Mouse (Mus musculus): Measurements from ENCODE around the gene Nqo2. TPM values are rescaled to one million over a fixed set of nuclear protein-coding genes. Genes with fewer than 3 reads are reported as not detected.
A peak's percentile ranks its signal among the peaks of the same experiment; 100 is the strongest.
"Not testable (repeated sequence)": the region's sequence is repeated elsewhere in the genome, so short reads cannot be mapped to it uniquely, and the experiment has no call there.

Gene Nqo2
- 26.4 and 29.3 TPM in 2 replicates for polyA plus RNA-seq (2015; fragmentation: Nextera tagmentation; extraction: Ambion mirVana)

GRCm38 (mm10) chr13:33964206-33965046 lies at the start of gene Nqo2:
Gene Nqo2 (plus strand): TSS chr13:33964687.
- WGBS, result 2% methylated on average over 22 of the region's 22 CpGs
- H3K4me3 ChIP-seq (replicated peaks), result peak within 1 kb of the TSS; percentile 59

GRCm38 (mm10) chr13:33921041-33921440 lies 43.4 kb upstream of the Nqo2 start:
- H3K36me3 ChIP-seq, result peaks cover 32% of the 10 kb centered on the region
- WGBS, result 94% methylated on average over 6 of the region's 6 CpGs
- no peak for ATAC-seq (ENCODE audit: insufficient read depth, low FRiP score, low read depth)

More at GRCm38 (mm10) chr13:33964206-33965046, at the start of gene Nqo2:
- Histone ChIP-seq H3K4me2 (peak within 1 kb of the TSS; percentile 66), H3K9me3 (no peaks in the 10 kb centered on the region), H3K9ac (peak within 1 kb of the TSS; percentile 52), H3K36me3 (no peaks in the 10 kb centered on the region), H3K4me1 (0 out of 2 replicates have a peak, but pooled peaks cover 6% of the 10 kb centered on the region), H3K27me3 (replicated peaks) (no peaks in the 10 kb centered on the region), H3K27ac (peak within 1 kb of the TSS; percentile 96)
- ATAC-seq (ENCODE audit: insufficient read depth, low FRiP score, low read depth), result peak; percentile 90

GRCm38 (mm10) chr13:33921699-33922098 lies 42.8 kb upstream of the Nqo2 start:
- no peaks in the 10 kb centered on the region for H3K27me3 ChIP-seq (replicated peaks)
- H3K9ac ChIP-seq, result no peak overlapping the region
- ATAC-seq (ENCODE audit: insufficient read depth, low FRiP score, low read depth), result no peak
- no peak overlapping the region for H3K4me2 ChIP-seq
- no peaks in the 10 kb centered on the region for H3K4me1 ChIP-seq
- WGBS, result 76% methylated on average over 5 of the region's 5 CpGs
- no peak overlapping the region for H3K27ac ChIP-seq
- H3K9me3 ChIP-seq, result no peaks in the 10 kb centered on the region
- peaks cover 32% of the 10 kb centered on the region for H3K36me3 ChIP-seq
- no peak overlapping the region for H3K4me3 ChIP-seq (replicated peaks)

More at GRCm38 (mm10) chr13:33921041-33921440, 43.4 kb upstream of the Nqo2 start:
- H3K27me3 ChIP-seq (replicated peaks), result no peaks in the 10 kb centered on the region
- no peaks in the 10 kb centered on the region for H3K9me3 ChIP-seq
- no peak overlapping the region for H3K9ac ChIP-seq
- no peaks in the 10 kb centered on the region for H3K4me1 ChIP-seq
- H3K27ac ChIP-seq, result no peak overlapping the region
- H3K4me2 ChIP-seq, result no peak overlapping the region
- no peak overlapping the region for H3K4me3 ChIP-seq (replicated peaks)

DNA sequence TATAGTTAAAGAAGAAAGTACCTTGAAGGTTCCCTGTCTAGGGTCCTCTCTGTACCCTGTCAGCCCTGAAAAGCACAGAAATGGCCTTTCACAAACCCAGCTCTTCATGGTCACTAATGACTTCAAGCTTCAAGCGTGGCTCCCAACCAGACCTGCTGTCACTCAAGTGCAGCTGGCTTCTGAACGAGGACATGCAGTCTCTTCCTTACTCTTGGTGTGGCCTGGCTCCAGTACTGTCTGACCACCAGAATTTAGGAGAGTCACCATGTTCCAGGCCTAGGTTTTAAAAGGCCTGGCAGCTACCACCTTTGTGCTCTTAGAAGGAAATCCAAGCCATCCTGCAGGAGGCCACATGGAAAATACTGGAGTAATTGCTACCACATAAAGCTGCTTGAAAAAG lies 34.2 kb upstream of the Nqo2 start:
- no peaks in the 10 kb centered on the region for H3K9me3 ChIP-seq
- 0 out of 2 replicates have a peak, but pooled peaks cover 6% of the 10 kb centered on the region for H3K36me3 ChIP-seq
- H3K9ac ChIP-seq, result no peak overlapping the region
- 82% methylated on average over 2 of the region's 2 CpGs for WGBS
- H3K27ac ChIP-seq, result no peak overlapping the region
- no peaks in the 10 kb centered on the region for H3K27me3 ChIP-seq (replicated peaks)
- no peak overlapping the region for H3K4me3 ChIP-seq (replicated peaks)
- H3K4me1 ChIP-seq, result no peaks in the 10 kb centered on the region
- no peak overlapping the region for H3K4me2 ChIP-seq
- no peak for ATAC-seq (ENCODE audit: insufficient read depth, low FRiP score, low read depth)

GRCm38 (mm10) chr13:33930912-33931311 lies 33.6 kb upstream of the Nqo2 start:
- 70% methylated on average over 3 of the region's 3 CpGs for WGBS
- no peaks in the 10 kb centered on the region for H3K4me1 ChIP-seq
- H3K9me3 ChIP-seq, result no peaks in the 10 kb centered on the region
- no peak overlapping the region for H3K27ac ChIP-seq
- H3K4me2 ChIP-seq, result no peak overlapping the region
- H3K36me3 ChIP-seq, result 0 out of 2 replicates have a peak, but pooled peaks cover 6% of the 10 kb centered on the region
- no peak for ATAC-seq (ENCODE audit: insufficient read depth, low FRiP score, low read depth)
- no peak overlapping the region for H3K9ac ChIP-seq
- H3K4me3 ChIP-seq (replicated peaks), result no peak overlapping the region
- no peaks in the 10 kb centered on the region for H3K27me3 ChIP-seq (replicated peaks)

GRCm38 (mm10) chr13:33934743-33935142 lies 29.7 kb upstream of the Nqo2 start:
- no peaks in the 10 kb centered on the region for H3K4me1 ChIP-seq
- peak overlapping the region; percentile 84 for H3K4me2 ChIP-seq
- no peak for ATAC-seq (ENCODE audit: insufficient read depth, low FRiP score, low read depth)
- H3K9ac ChIP-seq, result no peak overlapping the region
- H3K36me3 ChIP-seq, result 0 out of 2 replicates have a peak, but pooled peaks cover 5% of the 10 kb centered on the region
- peak overlapping the region; percentile 78 for H3K4me3 ChIP-seq (replicated peaks)
- H3K27ac ChIP-seq, result no peak overlapping the region
- 63% methylated on average over 6 of the region's 6 CpGs for WGBS
- H3K9me3 ChIP-seq, result no peaks in the 10 kb centered on the region
- no peaks in the 10 kb centered on the region for H3K27me3 ChIP-seq (replicated peaks)

- H3K9me3 ChIP-seq, result no peaks in the 10 kb centered on the region
- peak overlapping the region; percentile 78 for H3K9ac ChIP-seq
- H3K27ac ChIP-seq, result peak overlapping the region; percentile 73
- no peaks in the 10 kb centered on the region for H3K4me1 ChIP-seq
- peak overlapping the region; percentile 84 for H3K4me2 ChIP-seq
- no peaks in the 10 kb centered on the region for H3K27me3 ChIP-seq (replicated peaks)
- peak overlapping the region; percentile 78 for H3K4me3 ChIP-seq (replicated peaks)
- H3K36me3 ChIP-seq, result no peaks in the 10 kb centered on the region
- ATAC-seq (ENCODE audit: insufficient read depth, low FRiP score, low read depth), result peak; percentile 85
- WGBS, result under 1% methylated on average over 44 of the region's 44 CpGs
Measured at GRCm38 (mm10) chr13:33935465-33936181, 28.9 kb upstream of the Nqo2 start.

- Histone ChIP-seq H3K36me3 (no peaks in the 10 kb centered on the region), H3K27me3 (replicated peaks) (no peaks in the 10 kb centered on the region), H3K4me2 (no peak overlapping the region), H3K9ac (no peak overlapping the region), H3K4me1 (no peaks in the 10 kb centered on the region), H3K27ac (no peak overlapping the region), H3K4me3 (replicated peaks) (no peak overlapping the region), H3K9me3 (no peaks in the 10 kb centered on the region)
- ATAC-seq (ENCODE audit: insufficient read depth, low FRiP score, low read depth), result no peak
- 58% methylated on average over 5 of the region's 5 CpGs for WGBS
Measured at GRCm38 (mm10) chr13:33937151-33937550, 27.3 kb upstream of the Nqo2 start.

DNA sequence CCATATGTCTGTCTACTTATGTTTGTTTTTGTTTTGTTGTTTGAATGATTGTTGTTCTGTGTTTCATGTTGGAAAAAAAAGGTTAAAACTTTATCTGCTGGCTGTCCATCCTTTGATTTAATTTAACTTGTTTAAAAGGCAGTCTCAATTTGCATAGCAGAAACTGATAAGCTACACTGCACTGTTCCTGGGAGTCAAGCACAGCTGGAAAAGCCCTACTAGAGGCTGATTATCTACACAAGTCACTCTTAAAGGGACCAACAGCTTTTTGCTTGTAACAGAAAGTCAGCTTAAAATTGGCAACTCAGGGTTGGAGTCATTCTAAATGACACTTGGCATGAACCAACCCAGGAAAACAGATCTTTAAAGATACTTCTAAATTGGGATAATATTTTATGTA lies 26.9 kb upstream of the Nqo2 start:
- not testable (repeated sequence) for H3K4me1 ChIP-seq; H3K36me3 ChIP-seq; H3K4me3 ChIP-seq (replicated peaks); H3K4me2 ChIP-seq; ATAC-seq (ENCODE audit: insufficient read depth, low FRiP score, low read depth); H3K27me3 ChIP-seq (replicated peaks); H3K27ac ChIP-seq; H3K9me3 ChIP-seq; H3K9ac ChIP-seq

DNA sequence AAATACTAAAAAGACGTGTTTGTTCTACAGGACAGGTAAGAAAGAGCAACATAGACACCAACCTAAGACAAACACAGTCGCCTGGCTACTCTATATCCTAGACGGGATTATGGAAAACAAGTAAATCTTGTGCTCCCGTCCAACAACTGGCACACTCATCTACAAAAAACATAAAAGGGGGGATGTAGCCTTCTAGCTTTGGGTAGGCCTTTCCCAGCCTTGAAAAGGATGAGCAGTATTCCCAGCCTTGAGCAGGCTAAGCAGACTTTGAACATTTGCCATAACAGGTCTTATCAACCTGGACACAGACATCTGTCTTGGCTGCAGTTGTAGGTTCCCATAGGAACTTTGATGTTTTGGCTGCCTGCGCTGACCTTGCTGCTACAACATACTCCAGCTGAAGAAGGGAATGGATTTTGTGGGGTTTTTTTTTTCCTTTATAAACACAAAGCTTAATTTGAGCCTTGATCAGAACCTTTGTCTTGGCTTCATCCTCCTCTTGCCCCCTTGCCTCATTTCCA lies 23.1 kb upstream of the Nqo2 start:
- Histone ChIP-seq H3K4me3 (replicated peaks) (no peak overlapping the region), H3K9me3 (no peaks in the 10 kb centered on the region), H3K4me1 (no peaks in the 10 kb centered on the region), H3K4me2 (no peak overlapping the region), H3K27ac (no peak overlapping the region), H3K27me3 (replicated peaks) (no peaks in the 10 kb centered on the region), H3K9ac (no peak overlapping the region), H3K36me3 (no peaks in the 10 kb centered on the region)
- 82% methylated on average over 5 of the region's 5 CpGs for WGBS
- ATAC-seq (ENCODE audit: insufficient read depth, low FRiP score, low read depth), result no peak

DNA sequence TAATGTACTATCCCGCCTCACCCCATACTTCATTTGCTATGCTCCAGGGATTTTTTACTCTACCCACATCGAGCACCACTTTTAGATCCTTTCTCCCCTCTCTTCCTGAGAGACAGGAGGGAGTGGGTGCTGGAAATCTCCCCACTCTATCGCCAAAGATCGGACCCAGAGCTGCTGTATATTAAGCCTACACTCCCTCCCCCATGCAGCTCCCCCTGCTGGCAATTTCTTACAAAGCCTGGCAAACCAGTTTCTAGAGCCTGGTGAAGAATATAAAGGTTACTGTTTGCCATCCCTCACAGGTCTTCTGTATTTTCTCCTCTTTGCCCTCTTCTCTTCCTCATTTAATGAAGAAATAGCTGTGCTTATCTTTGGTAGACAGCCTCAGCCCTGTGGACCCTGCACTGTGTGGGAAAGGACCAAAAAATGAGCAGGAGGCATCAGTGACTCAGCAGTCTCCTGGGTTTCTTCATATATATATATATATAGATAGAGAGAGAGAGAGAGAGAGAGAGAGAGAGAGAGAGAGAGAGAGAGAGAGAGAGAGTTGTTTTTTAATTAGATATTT lies 22.2 kb upstream of the Nqo2 start:
- Histone ChIP-seq H3K4me2 (no peak overlapping the region), H3K27me3 (replicated peaks) (no peaks in the 10 kb centered on the region), H3K4me3 (replicated peaks) (no peak overlapping the region), H3K9ac (no peak overlapping the region), H3K36me3 (no peaks in the 10 kb centered on the region), H3K4me1 (no peaks in the 10 kb centered on the region), H3K27ac (no peak overlapping the region), H3K9me3 (no peaks in the 10 kb centered on the region)
- 42% methylated on average over 4 of the region's 4 CpGs for WGBS
- ATAC-seq (ENCODE audit: insufficient read depth, low FRiP score, low read depth), result no peak
